Mouse (Mus musculus) G1E (cell line): ENCODE results near the gene Fmo1.

Experiments used
- CTCF ChIP-seq: IDR thresholded peaks from 2 replicates; pipeline ENCODE4 v1.5.1; 2012; ENCODE audit warnings: low read depth, low read length, inconsistent platforms, mixed read lengths
- GATA1 ChIP-seq: IDR thresholded peaks from 2 replicates; pipeline ENCODE4 v1.6.1; 2012; ENCODE audit warnings: borderline replicate concordance, low read length, inconsistent platforms, mixed read lengths

GRCm38 (mm10) chr1:162893014-162893413, 26.6 kb upstream of the Fmo1 start:
- TF ChIP-seq CTCF (no peak), GATA1 (no peak)
